Mouse (Mus musculus): ENCODE data around the gene Rtl8a.
A peak's percentile ranks its signal among the peaks of the same experiment; 100 is the strongest.
"Not testable (repeated sequence)": the region's sequence is repeated elsewhere in the genome, so short reads cannot be mapped to it uniquely, and the experiment has no call there.

The Rtl8a gene

DNA sequence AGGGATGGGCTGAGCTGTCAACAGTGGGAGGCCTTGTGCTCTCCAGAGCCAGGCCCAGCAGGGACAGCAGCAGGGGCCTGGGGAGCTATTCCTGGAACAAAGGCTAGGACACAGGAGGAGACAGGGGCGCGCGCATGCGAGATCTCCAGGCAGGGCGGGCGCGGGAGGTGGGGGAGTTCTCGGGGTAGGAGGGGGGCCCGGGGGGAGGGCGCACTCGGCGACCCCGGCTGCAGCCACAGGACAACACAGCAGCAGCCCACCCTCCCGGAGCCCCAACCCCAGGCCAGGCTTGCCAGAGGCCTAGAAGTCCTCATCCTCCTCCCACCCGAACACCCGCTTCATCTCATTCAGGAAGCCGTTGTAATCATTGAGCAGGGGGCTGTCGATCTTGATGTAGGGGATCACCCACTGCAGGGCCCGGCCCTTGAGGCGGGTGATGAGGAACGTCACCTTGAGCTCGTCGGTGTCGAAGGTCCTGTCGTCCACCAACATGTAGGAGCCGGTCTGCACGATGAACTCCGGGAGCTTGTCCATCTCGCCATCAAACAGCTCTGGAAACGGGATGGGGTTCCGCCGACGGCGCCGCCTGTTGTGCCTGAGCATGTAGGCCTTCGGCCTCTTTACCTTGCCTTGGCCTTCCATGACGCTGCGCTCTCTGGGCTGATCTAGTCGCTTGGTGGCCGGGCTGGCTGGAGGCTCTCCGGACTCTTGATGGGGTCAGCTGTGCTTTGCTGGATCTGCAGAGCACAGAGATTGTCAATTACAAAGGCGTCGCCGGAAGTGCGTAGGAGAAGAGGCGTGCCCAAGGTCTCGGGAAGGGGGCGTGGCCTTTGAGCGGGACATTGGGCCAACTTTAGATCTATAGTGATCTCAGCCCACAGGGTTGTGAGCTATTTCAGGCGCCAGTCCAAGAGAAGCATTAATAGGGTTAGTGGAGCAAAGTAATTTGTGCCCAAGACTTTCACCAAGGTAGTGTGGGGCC is at the start of gene Rtl8a:
Gene Rtl8a (minus strand): TSS at position 703 of the 982 bp plus-strand sequence.
- DNase-seq (ENCODE audit: low spot score), result peak; percentile 70

DNA sequence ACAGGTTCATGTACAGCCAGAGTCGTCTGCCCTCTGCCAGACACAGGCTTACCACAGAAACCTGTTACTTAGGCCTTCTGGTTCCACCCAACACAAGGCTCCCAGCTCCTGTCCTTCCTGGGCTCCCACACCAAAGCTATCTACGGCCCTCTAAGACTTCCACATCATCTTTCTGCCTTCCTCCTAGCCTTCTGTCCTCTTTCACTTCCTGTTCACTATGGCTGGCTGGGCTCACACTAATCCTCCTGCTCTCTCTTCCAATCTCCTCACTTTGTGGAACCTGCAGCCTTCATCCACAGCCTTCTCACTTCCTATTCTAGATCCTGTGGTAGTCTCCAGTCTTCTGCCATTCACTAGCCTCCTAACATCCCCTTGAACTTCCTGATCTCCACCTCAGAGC is 49.7 kb upstream of the Rtl8a start:
- no peak for DNase-seq (ENCODE audit: low spot score)

DNA sequence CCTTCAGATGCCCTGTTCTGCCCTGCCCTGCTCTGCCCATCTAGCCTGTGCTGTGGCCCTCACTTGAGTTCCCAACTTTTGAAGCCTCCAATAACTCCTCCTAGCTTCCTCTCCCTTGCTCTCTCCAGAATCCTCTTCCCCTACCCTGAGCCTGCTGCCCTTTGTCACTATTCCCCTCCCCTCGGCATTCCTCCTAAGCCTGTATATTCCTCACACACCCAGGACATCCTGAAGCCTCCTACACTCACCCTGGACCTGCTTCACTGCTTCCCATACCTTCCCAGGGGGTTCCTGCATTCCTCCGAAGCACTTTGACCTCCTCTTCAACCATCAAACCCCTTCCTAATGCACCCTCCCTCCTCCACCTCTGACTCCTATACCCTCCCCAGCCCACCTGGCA is 48.6 kb upstream of the Rtl8a start:
- DNase-seq (ENCODE audit: low spot score), result no peak

DNA sequence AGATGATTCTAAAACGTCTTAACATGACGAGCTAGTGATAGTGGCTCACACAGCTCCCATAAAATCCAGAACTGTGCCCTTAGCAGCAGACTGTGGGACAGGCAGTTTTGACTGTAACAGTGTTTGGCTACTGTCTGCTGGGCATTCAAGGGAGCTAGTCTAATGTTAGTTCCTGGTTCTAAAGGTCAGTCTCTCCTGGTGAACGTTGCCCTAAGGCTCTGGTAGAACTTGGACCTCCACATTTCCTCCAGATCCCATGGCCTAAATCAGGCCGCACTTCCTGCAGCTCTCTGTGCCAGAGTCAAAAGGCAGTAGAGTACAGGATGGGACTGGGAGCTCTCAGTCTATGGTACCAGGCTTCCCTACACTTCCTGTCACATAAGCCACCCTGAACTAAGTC is 41.2 kb upstream of the Rtl8a start:
- not testable (repeated sequence) for DNase-seq (ENCODE audit: low spot score)

- not testable (repeated sequence) for DNase-seq (ENCODE audit: low spot score)
Observed at GRCm38 (mm10) chrX:53682650-53683049, 39.2 kb upstream of the Rtl8a start.

GRCm38 (mm10) chrX:53676943-53677342 is 33.5 kb upstream of the Rtl8a start:
- DNase-seq (ENCODE audit: low spot score), result peak; percentile 66

DNA sequence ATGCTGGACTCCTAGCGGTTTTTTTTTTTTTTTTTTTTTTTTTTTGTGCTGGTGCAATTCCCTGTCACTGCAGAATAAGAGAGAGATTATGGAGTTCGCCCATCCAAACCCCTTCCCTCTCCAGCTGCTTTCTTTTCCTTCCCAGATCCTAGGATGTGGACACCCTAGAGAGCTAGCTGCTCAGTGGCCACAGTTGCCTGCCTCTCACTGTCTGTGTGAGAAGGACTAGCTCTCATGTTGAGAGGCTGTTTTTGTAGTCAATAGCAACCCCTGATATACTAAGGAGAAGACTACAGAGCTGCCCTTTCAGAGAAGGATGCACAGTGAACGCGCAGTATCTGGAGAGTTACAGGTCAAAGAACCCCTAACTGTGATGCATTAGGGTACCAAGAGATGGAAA is 27.2 kb upstream of the Rtl8a start:
- DNase-seq (ENCODE audit: low spot score), result not testable (repeated sequence)

DNA sequence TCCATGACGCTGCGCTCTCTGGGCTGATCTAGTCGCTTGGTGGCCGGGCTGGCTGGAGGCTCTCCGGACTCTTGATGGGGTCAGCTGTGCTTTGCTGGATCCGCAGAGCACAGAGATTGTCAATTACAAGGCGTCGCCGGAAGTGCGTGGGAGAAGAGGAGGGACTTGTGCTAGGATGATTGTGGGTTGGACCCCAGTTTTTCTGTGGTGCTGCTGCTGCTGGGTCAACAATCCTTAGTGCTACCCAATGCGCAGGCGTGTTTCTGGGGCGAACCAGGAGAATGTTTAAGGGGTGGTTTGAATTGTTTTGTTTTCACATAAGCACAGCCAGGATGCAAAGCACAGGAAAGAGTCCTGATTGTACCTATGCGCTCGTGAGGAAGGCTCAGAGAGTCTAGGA is 26.8 kb upstream of the Rtl8a start, which contains the start of gene Rtl8b:
Gene Rtl8b (minus strand): TSS at position 115 of the 400 bp plus-strand sequence.
- peak; percentile 80 for DNase-seq (ENCODE audit: low spot score)

GRCm38 (mm10) chrX:53669557-53670270 is 26.2 kb upstream of the Rtl8a start:
- DNase-seq (ENCODE audit: low spot score), result not testable (repeated sequence)

DNA sequence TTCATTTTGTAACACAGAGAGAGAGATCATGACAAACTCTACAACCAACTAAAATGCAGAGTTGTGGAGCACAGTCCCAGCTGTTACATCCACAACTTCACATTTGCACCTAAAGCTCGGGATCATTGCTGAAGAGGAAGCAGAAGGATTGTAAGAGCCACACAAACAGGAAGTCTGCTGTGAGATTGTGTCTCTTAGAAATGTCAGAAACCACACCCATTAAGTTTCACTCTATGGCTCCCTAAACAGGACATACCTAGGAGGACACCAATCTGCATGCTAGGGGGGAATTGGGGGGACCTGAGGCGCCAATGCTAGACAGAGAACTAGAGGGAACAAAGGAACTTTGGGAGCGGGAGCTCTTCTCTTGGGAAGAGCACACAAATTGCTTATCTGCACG is 9.4 kb upstream of the Rtl8a start:
- not testable (repeated sequence) for DNase-seq (ENCODE audit: low spot score)

DNA sequence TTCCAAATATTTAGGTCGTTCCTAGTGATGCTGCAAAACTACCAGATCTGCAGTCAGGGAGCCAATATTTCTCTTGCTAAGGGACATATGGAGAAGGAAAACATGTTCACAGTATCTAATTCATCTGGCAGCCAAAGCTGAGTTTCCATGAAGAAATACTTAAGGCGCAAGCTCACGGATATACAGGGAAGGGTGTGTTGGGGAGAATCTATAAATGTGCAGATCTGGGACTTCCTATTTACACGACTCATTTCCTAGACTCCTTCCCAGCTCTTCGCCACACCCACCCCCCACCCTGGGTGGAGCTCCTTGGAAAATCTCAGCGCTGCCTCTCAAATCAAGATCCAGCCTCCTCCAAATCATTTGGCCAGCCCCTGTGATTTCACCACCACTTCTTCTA is 2.4 kb upstream of the Rtl8a start:
- DNase-seq (ENCODE audit: low spot score), result no peak

- not testable (repeated sequence) for DNase-seq (ENCODE audit: low spot score)
Observed at GRCm38 (mm10) chrX:53642604-53642979, 890 bp downstream of the Rtl8a start.

DNA sequence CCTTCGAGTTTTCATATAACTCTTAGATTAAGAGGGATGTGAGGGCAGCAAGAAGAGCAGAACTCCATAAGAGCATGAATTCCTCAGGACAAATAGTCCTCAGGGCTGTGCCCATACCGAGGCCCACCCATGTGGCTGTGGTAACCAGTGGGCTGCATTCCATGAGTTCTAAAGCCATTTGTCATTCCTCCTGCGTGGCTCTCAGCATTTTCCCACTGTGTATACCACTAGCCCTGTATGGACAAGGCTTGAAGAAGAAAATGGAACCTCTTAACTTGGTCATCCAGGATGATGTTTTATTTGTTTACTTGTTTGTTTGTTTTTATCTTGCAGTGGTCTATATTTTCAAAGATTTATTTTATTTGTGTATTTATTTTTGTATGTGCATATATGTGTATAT is 5.4 kb downstream of the Rtl8a start:
- DNase-seq (ENCODE audit: low spot score), result not testable (repeated sequence)

DNA sequence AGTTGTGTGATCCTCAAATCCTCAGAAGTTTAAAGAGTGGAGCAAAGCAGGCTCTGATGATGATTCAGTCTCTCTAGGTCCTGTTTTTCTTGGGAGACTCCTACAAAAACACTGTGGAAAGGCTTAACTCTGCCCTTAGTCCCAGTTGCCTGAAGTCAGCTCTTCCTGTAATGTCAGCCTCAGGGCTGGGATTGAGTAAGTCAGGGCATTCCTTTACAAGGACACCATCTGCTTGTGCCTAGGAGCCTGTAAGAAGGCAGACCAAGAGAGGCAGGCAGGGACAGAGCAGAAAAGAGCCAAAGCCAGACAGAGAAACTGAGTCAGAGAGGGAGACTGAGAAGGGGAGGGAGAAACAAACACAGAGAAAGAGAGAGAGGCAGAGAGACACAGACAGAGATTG is 32.1 kb downstream of the Rtl8a start:
- not testable (repeated sequence) for DNase-seq (ENCODE audit: low spot score)

GRCm38 (mm10) chrX:53610571-53610970 is 32.9 kb downstream of the Rtl8a start:
- DNase-seq (ENCODE audit: low spot score), result peak; percentile 52

DNA sequence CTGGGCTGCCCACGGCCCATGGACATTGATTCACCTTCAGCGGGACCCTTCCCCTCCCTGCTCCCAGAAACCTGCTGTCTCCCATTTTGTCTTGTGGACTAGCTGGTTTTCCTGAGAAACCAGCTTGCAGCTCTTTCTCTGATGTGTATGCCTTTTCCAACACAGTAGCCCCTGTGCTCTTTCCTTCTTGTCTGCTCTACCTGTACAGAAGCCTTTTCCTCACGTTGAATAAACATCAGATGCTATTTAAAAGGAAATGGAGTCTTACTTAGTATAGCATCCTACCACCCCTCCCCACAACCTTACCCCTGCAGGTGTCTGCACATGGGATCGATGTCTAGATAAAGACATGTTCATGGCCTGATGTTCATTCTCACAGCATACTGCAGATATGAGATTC is 34.6 kb downstream of the Rtl8a start, which contains the start of gene Gm14597:
Gene Gm14597 (minus strand): TSS at position 101 of the 400 bp plus-strand sequence.
- not testable (repeated sequence) for DNase-seq (ENCODE audit: low spot score)

- no peak for DNase-seq (ENCODE audit: low spot score)
Observed at GRCm38 (mm10) chrX:53608122-53608813, 35.2 kb downstream of the Rtl8a start.

GRCm38 (mm10) chrX:53607242-53608121 is 36.0 kb downstream of the Rtl8a start, which contains the start of gene Rtl8c:
Gene Rtl8c (plus strand): TSS chrX:53608032.
- peak; percentile 64 for DNase-seq (ENCODE audit: low spot score)

- DNase-seq (ENCODE audit: low spot score), result not testable (repeated sequence)
Observed at GRCm38 (mm10) chrX:53606176-53606575, 37.3 kb downstream of the Rtl8a start.

DNA sequence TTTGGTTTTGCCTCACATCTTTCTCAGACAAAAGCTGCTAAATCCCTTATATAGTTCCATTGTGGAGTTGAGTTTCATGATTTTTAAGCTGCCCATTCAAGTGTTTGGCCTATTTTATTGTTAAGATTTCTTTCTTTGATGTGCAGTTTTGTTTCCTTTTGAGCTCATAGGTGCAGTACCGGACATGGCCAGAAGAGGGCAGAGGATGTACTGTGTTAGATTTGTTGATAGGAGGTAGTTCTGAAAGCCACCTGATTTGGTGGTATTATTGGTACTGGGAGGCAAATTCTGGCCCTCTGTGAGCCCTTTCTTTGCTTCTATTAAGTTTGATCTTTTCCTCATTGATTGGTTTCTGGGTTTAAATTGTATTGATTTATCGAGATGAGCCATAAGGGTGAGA is 43.5 kb downstream of the Rtl8a start:
- peak; percentile 36 for DNase-seq (ENCODE audit: low spot score)
